Mouse (Mus musculus) v-Abl transformed pro-B cells (cell line): ENCODE results near the gene Atg9b.

Source experiments
- in situ Hi-C, 2 experiments: fragments of 400-800 bp; cut with MboI; formaldehyde crosslinking; loops; one replicate each; pipeline ENCODE4 v1.15.1; 2025; ENCODE audit not compliant: unreplicated experiment in 2 of 2

The Atg9b gene

GRCm38 (mm10) chr5:24385887-24386550, 5.9 kb downstream of the Atg9b start:
- in situ Hi-C loops, result loop anchor here in 1 of 2 experiments (25.0 kb wide), 1 partner anchor 201 kb away; the partner anchor contains the start of genes Abcf2 and Chpf2

GRCm38 (mm10) chr5:24385374-24385773, 6.6 kb downstream of the Atg9b start:
- in situ Hi-C loops, result loop anchor here in 1 of 2 experiments (25.0 kb wide), 1 partner anchor 202 kb away; the partner anchor contains the start of genes Abcf2 and Chpf2

GRCm38 (mm10) chr5:24384407-24384806, 7.5 kb downstream of the Atg9b start:
- in situ Hi-C loops, result loop anchor here in 1 of 2 experiments (25.0 kb wide), 1 partner anchor 203 kb away; the partner anchor contains the start of genes Abcf2 and Chpf2

- in situ Hi-C loops, result loop anchor here in 1 of 2 experiments (25.0 kb wide), 1 partner anchor 204 kb away; the partner anchor contains the start of genes Abcf2 and Chpf2
Observed at GRCm38 (mm10) chr5:24383026-24383859, 8.7 kb downstream of the Atg9b start.

GRCm38 (mm10) chr5:24381988-24382387, 10.0 kb downstream of the Atg9b start:
- in situ Hi-C loops, result loop anchor here in 1 of 2 experiments (25.0 kb wide), 1 partner anchor 205 kb away; the partner anchor contains the start of genes Abcf2 and Chpf2

GRCm38 (mm10) chr5:24381486-24381885, 10.5 kb downstream of the Atg9b start:
- in situ Hi-C loops, result loop anchor here in 1 of 2 experiments (25.0 kb wide), 1 partner anchor 206 kb away; the partner anchor contains the start of genes Abcf2 and Chpf2

- in situ Hi-C loops, result loop anchor here in 1 of 2 experiments (25.0 kb wide), 1 partner anchor 207 kb away; the partner anchor contains the start of genes Abcf2 and Chpf2
Observed at GRCm38 (mm10) chr5:24380499-24380898, 11.4 kb downstream of the Atg9b start.

- in situ Hi-C loops, result loop anchor here in 1 of 2 experiments (25.0 kb wide), 1 partner anchor 208 kb away; the partner anchor contains the start of genes Abcf2 and Chpf2
Observed at GRCm38 (mm10) chr5:24379501-24379900, 12.4 kb downstream of the Atg9b start.

- in situ Hi-C loops, result loop anchor here in 1 of 2 experiments (25.0 kb wide), 1 partner anchor 209 kb away; the partner anchor contains the start of genes Abcf2 and Chpf2
Observed at GRCm38 (mm10) chr5:24378700-24379099, 13.2 kb downstream of the Atg9b start.

GRCm38 (mm10) chr5:24374666-24375328, 17.1 kb downstream of the Atg9b start:
- in situ Hi-C loops, result loop anchor here (25.0 kb wide), 2 partner anchors 213 to 487 kb away; partner anchors contain the start of genes Abcf2 (in 1 of the 2) and Chpf2 (in 1 of the 2)

- in situ Hi-C loops, result loop anchor here in 1 of 2 experiments (25.0 kb wide), 1 partner anchor 487 kb away; no protein-coding TSS in a partner anchor
Observed at GRCm38 (mm10) chr5:24374216-24374615, 17.7 kb downstream of the Atg9b start.

GRCm38 (mm10) chr5:24373807-24374206, 18.1 kb downstream of the Atg9b start:
- in situ Hi-C loops, result loop anchor here in 1 of 2 experiments (25.0 kb wide), 1 partner anchor 487 kb away; no protein-coding TSS in a partner anchor

GRCm38 (mm10) chr5:24369767-24370166, 22.2 kb downstream of the Atg9b start:
- in situ Hi-C loops, result loop anchor here (10.0 to 25.0 kb wide), 2 partner anchors 285 to 482 kb away; no protein-coding TSS in a partner anchor

- in situ Hi-C loops, result loop anchor here (10.0 to 25.0 kb wide), 2 partner anchors 282 to 479 kb away; no protein-coding TSS in a partner anchor
Observed at GRCm38 (mm10) chr5:24366426-24366825, 25.5 kb downstream of the Atg9b start.

- in situ Hi-C loops, result loop anchor here (10.0 to 25.0 kb wide), 2 partner anchors 281 to 478 kb away; no protein-coding TSS in a partner anchor
Observed at GRCm38 (mm10) chr5:24365528-24365927, 26.4 kb downstream of the Atg9b start.

GRCm38 (mm10) chr5:24364963-24365362, 27.0 kb downstream of the Atg9b start:
- in situ Hi-C loops, result loop anchor here (10.0 to 25.0 kb wide), 2 partner anchors 280 to 478 kb away; no protein-coding TSS in a partner anchor

GRCm38 (mm10) chr5:24364508-24364907, 27.4 kb downstream of the Atg9b start, which contains the start of gene Nos3:
TSS of gene Nos3 (plus strand) at chr5:24364810.
- in situ Hi-C loops, result loop anchor here (10.0 to 25.0 kb wide), 2 partner anchors 280 to 477 kb away; no protein-coding TSS in a partner anchor

- in situ Hi-C loops, result loop anchor here (10.0 to 25.0 kb wide), 2 partner anchors 279 to 477 kb away; no protein-coding TSS in a partner anchor
Observed at GRCm38 (mm10) chr5:24364061-24364460, 27.9 kb downstream of the Atg9b start.

GRCm38 (mm10) chr5:24363467-24363866, 28.5 kb downstream of the Atg9b start:
- in situ Hi-C loops, result loop anchor here (10.0 to 25.0 kb wide), 2 partner anchors 279 to 476 kb away; no protein-coding TSS in a partner anchor
